Mouse (Mus musculus): ENCODE results near the gene Mpc2. TPM values are rescaled to one million over a fixed set of nuclear protein-coding genes. Genes with fewer than 3 reads are reported as not detected.
A peak's percentile ranks its signal among the peaks of the same experiment; 100 is the strongest.

Gene Mpc2
- 119 to 248 TPM (median 213 TPM) in 3 replicates for total RNA-seq (2017)

DNA sequence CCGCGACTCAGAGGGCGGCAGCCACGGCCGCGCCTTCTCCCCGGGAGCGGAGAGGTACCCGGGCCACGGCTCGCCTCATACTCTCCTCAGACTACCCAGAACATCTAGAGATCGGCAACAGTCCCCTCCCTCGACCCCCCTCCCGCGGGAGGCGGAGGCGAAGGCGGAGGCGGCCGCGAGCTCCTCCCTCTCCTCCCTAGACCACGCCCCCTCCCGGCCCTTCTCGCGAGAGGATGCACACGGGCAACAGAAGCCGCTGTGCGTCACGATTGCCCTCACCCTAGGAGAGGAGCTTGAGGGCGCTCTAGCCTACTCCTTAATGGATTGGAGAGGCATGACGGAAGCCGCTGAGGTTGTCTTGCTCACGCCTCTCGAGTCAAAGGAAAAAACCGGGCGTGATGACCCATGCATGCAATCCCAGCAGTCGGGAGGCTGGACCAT, at the start of gene Mpc2, which contains the start of gene Dcaf6:
Gene Mpc2 (plus strand): TSS at position 278 of the 441 bp plus-strand sequence.
Gene Dcaf6 (minus strand): TSS at position 116 of the 441 bp plus-strand sequence.
- peak; percentile 85 for ATAC-seq (replicated peaks; ENCODE audit: insufficient number of reproducible peaks, low FRiP score, low TSS enrichment, poor library complexity, severe bottlenecking)

DNA sequence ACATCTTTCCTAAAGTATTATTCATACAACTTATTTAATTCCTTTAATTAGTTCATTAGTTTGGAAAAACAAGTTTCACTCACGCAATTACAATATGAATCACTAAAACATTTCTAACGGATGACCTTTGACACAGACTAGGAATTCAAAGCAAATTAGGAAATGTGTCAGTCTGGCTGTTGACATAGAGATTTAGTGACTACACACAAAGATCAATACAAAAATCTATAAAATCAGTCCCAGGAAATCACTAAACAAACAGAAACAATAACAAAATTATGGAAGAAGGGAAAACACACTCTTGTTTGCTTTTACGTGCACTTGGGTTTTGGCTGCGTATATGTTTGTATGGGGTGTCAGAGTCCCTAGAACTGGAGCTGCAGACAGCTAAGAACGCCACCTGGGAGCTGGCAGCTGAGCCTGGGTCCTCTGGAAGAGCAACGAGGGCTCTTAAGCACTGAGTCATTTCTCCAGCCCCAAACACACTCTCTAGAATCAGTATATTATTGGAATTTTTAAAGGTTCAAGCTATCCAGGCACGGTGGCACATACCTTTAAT, 39.0 kb upstream of the Mpc2 start:
- no peak for ATAC-seq (replicated peaks; ENCODE audit: insufficient number of reproducible peaks, low FRiP score, low TSS enrichment, poor library complexity, severe bottlenecking)

DNA sequence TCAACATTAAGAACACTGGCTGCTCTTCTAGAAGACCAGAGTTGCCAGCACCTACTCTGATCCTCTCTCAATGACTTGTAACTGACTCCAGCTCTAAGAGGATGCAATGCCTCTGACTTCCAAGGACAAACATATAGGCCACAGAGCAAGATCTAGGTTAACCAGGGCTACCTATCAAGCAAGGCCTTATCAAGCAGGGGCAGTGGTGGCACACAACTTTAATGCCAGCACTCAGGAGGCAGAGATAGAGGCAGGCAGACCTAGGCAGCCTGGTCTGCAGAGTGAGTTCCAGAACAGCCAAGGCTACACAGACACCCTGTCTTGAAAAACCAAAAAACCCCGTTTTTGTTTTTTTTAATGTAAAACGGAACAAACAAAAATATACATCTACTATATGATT, 34.2 kb upstream of the Mpc2 start:
- ATAC-seq (replicated peaks; ENCODE audit: insufficient number of reproducible peaks, low FRiP score, low TSS enrichment, poor library complexity, severe bottlenecking), result no peak

DNA sequence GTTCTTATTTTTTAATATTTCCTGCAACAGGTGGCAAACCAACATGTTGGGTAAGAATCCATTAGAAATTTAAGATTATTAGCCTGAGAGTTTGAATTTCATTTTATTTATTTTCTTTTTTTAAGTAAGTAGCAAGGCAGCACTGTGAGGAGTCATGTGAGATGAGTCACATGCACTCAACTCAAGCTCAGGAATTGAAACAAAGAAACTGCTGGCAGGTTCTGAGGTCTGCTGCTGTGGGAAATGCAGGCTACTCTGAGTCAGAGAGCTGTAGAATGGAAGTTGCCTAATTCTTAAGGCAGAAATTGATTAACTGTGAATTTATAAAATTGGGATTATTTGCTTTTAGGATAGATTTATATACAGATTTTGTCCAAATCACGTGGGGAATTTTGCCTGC, 27.6 kb upstream of the Mpc2 start:
- ATAC-seq (replicated peaks; ENCODE audit: insufficient number of reproducible peaks, low FRiP score, low TSS enrichment, poor library complexity, severe bottlenecking), result no peak

DNA sequence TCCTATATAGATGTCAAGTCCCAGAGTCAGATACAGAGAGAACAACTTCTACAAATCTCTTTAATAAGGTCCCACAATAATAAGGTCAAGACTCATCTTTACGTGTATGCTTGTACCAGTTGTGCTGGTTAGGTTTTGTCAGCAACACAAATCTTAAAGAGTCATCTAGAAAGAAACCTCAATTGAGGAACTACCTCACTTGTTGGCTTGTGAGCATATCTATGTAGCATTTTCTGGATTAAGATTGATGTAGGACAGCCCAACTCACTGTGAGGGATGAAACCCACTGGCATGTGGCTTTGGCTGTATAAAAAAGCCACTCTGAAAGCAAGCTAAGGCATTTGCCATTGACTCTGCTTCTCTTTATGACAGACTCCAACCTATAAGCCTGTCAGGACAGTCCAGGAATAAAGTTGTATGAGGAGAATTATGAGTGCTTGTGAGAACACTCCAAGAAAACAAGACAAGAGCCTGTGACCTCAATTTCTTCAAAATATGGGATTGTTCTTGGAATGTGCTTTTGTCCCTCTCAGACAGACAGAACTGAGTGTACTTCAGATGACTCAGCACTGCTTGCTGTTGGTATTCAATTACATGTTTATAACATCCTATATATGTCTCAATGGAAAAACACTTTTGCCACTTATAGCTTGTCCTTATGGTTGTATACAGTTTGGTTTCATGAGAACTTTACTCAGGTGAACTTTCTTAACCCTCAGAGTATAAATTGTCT, 22.0 kb upstream of the Mpc2 start:
- ATAC-seq (replicated peaks; ENCODE audit: insufficient number of reproducible peaks, low FRiP score, low TSS enrichment, poor library complexity, severe bottlenecking), result no peak

DNA sequence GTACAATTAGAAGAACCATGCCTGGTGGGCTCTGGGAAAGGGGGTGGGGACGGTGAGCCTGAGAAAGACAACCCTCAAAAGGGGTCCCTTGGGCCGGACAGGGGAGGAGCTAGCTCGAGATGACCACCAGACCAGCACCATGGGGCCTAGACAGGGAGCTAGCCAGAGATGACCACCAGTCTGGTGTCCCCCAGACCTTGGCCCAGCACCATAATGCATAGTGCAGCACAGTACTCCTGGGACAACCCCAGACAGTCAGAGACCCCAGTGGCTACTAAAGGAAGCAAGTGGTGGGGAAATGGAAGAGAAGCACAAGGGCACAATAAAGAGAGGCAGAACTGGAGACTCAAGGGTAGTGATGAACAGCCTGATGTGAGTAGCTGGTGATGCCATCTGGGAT, 19.6 kb upstream of the Mpc2 start:
- ATAC-seq (replicated peaks; ENCODE audit: insufficient number of reproducible peaks, low FRiP score, low TSS enrichment, poor library complexity, severe bottlenecking), result no peak

DNA sequence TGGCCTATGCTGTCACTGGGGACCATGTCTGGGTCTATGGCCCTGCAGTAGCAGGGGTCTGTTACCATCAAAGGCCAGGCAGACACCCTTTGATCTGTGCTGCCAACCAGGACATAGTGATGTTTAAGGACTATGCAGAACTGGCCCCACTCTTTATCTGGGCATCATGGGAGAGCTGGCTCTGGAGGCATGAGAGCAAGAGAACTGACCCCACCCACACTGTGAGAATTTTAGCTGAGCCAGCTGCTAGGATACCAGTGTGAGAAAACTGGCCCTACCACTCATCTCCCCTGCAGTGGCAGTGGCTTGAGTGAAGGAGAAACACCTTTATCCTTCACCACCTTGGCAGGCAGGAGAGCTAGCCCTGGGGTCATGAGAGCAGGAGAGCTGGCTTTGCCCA, 19.2 kb upstream of the Mpc2 start:
- ATAC-seq (replicated peaks; ENCODE audit: insufficient number of reproducible peaks, low FRiP score, low TSS enrichment, poor library complexity, severe bottlenecking), result no peak

DNA sequence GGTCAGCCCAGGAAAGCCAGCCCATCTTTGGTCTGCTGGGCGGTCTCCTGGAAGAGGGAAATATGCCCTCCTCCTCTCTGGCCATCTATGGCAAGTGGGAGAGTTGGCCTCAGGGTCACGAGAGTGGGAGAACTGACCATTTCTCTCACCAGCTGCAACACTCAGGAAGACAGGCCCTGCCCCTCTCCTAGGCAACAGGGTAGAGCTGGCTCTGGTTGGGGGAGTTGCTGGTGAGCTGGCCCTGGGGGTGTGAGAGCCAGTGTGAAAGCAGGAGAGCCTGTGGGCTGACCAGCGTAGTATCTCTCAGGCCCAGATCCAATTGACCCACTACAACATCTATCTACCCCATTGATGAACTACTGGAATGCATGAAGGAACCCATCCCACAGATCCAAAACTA, 18.7 kb upstream of the Mpc2 start:
- no peak for ATAC-seq (replicated peaks; ENCODE audit: insufficient number of reproducible peaks, low FRiP score, low TSS enrichment, poor library complexity, severe bottlenecking)

DNA sequence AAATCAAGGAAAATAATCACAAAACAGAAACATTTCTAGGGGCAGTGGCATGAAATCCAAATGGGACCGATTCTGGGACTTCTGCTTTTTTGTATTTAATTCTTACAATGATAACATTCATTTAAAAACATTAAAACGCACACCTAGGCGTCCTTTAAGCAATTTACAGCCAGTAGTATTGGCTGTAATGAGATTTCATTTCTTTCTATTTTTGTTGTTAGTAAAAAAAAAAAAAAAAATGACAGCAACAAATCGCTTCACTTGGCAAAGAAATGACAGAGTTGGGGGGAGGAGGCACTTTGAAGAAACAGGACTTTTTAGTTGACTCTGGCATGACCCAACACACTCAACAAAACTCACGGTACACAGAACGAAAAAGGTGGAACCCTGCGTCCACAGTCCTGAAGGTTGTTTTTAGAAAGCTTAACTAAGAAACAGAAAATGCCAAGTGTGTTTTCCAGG, 1.4 kb upstream of the Mpc2 start:
- ATAC-seq (replicated peaks; ENCODE audit: insufficient number of reproducible peaks, low FRiP score, low TSS enrichment, poor library complexity, severe bottlenecking), result no peak

DNA sequence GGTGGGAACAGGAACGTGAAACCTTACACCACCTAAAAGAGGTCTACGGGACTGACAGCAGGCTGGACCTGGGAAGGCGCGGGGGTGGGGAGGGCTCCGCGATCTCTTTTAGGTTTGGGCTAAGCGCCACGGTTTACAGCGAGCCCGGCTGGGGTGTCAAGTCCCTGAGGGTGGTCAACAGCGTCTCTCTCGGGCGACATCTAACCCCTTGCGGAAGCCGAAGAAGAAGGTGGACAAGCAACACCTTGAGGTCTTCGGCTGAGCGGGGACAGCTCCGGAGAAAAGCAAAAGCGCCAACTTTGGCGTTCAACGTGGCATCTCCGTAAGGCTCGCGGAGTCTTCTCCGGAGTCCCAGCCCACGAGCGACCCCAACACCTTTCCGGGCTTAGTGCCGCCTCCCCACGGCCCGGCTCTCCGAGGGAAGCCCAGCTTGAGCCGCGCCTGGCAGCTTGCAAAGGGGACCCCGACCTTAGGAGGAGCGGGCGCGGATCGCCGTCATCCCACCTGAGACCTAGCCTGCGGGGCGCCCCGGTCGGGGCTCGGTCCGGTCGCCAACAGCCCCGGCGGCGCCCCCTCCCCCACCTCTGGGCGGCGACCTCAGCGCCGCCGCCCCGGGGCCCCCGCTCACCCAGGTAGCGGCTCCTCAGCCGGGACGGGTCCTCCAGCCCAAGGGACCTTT, 795 bp upstream of the Mpc2 start:
- ATAC-seq (replicated peaks; ENCODE audit: insufficient number of reproducible peaks, low FRiP score, low TSS enrichment, poor library complexity, severe bottlenecking), result no peak

DNA sequence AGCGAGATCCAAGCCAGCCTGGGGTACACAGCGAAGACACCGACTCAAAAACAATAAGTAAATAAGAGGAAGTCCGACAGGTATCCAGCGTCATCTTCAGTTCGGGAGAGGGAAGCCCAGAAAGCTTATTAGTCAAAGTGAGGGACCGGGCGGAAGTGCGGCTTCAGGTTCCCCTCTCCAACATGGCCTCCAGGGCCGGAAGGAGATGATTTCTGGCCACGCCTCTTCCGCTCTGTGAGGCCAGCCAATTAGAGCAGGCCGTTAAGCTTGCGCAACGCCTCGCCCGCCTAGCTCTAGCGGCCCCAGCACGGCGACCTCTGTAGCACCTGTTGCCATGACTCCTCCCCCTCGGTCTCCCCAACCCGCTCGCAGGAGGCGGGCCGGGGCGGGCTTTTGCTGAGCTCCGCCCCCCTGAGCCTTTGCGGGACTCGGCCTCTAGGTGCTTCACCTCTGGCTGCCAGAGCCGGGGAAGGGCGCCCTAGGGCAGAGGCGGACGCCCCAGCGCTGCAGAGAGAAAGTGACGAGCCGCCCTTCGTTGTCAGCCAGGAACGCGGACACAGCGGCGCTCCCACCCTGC, 452 bp downstream of the Mpc2 start:
- peak; percentile 86 for ATAC-seq (replicated peaks; ENCODE audit: insufficient number of reproducible peaks, low FRiP score, low TSS enrichment, poor library complexity, severe bottlenecking)

DNA sequence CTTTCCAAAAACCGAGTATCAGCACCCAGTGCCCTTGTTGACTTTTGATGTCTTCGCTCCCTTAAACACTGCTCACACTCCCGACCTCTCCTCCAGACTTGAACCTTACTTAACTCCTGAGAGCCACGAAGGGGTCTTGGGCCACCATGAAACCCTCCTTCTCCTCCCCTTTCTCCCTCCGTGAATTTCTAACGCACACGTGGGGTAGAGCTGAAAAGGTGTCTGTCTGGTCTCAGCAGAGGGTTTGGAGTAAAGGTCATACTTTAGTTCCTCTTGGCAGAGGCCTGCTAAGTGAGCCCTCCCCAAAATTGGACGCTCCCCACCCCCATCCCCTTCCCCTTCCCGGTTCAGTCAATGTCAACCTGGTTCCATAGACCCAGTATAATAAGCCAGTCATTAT, 1.2 kb downstream of the Mpc2 start:
- no peak for ATAC-seq (replicated peaks; ENCODE audit: insufficient number of reproducible peaks, low FRiP score, low TSS enrichment, poor library complexity, severe bottlenecking)

DNA sequence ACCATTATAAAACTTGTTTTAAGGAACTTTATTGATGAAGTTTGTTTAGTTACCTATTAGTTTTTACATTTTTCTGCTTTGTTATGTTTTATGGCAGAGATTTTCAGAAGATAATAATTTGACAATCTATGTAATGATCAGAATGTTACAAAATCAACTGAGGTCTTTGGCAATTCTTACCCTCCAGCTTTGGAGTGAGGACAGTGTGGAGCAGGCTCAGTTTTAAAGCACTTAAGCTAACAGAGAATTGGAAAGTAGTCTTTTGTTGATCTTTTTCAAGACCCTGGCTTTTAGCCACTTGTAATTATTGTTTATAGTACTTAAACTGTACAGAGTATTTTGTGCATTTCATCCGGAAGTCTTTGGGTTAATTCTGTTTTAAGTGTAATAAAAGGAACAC, 2.4 kb downstream of the Mpc2 start:
- ATAC-seq (replicated peaks; ENCODE audit: insufficient number of reproducible peaks, low FRiP score, low TSS enrichment, poor library complexity, severe bottlenecking), result no peak

DNA sequence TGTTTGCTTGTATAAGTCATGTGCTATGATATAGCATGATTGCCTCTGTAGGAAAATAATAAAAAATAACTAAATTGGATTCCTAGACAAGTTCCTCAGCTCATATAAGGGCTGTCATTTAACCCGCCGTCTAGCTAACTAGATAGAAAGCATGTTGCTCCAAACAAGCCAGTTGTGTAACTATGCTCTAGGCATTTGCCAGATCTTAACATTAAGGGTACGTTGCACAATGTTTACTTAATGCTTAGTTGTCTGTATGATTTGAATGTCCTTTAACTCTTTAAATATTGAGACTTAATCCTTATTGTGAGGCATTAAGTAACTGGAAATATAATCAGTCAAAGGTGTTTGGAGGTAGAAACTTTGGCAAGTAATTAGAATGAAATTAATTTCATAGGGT, 4.1 kb downstream of the Mpc2 start:
- ATAC-seq (replicated peaks; ENCODE audit: insufficient number of reproducible peaks, low FRiP score, low TSS enrichment, poor library complexity, severe bottlenecking), result no peak

DNA sequence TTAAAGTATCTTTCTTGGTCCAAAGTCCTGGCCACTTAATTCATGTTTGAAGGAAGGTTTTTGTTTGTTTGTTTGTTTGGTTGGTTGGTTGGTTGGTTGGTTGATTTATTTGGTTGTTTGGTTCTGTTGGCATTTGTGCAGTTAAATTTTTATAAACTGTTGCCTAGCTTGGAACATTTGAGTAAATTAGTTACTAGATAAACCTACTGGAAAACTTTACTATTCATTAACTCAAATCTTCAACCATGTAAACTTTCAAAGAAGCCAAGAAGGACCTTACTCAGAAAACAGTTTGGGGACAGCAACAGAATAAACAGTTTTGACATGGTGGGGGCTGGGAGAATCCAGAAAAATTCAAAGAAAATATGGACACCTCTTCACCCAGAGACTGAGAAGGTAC, 8.5 kb downstream of the Mpc2 start:
- ATAC-seq (replicated peaks; ENCODE audit: insufficient number of reproducible peaks, low FRiP score, low TSS enrichment, poor library complexity, severe bottlenecking), result no peak

DNA sequence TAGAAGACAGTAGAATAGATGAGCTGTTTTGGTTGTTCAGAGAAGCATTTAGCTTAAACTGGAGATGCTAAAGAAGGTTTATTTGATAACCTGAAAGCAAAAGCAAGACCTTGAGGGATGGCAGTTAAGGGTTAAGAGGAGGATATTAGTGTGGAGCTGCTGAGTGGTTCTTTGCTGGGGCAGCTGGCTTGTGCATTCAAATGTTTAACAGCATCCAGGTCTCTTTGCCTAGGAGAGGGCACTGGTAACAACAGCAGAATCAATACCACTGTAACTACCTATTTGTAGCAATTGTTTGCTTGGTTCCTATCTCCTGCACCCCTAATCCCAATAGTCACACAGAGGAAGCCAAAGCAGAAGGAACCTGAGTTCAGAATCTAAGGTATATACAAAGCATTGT, 9.3 kb downstream of the Mpc2 start:
- no peak for ATAC-seq (replicated peaks; ENCODE audit: insufficient number of reproducible peaks, low FRiP score, low TSS enrichment, poor library complexity, severe bottlenecking)

DNA sequence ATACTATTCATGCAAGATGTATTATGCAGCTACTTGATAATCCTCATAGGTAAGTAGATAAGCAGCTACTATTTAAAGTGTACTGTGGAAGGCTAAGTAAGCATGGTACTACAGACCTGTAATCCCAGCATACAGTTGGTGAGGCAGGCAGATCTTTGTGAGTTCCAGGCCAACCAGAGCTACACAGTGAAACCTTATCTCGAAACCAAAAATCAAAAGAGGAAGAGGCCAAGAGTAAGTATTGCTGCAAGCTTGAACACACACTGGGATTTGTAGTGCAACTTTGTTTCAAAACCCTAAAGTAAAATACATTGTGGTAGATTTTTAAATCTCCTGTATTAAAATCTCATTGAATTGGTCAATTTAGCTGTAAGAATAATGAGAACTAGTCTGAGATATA, 11.1 kb downstream of the Mpc2 start:
- no peak; the same call in 1 of the 2 replicates for ATAC-seq (replicated peaks; ENCODE audit: insufficient number of reproducible peaks, low FRiP score, low TSS enrichment, poor library complexity, severe bottlenecking)

DNA sequence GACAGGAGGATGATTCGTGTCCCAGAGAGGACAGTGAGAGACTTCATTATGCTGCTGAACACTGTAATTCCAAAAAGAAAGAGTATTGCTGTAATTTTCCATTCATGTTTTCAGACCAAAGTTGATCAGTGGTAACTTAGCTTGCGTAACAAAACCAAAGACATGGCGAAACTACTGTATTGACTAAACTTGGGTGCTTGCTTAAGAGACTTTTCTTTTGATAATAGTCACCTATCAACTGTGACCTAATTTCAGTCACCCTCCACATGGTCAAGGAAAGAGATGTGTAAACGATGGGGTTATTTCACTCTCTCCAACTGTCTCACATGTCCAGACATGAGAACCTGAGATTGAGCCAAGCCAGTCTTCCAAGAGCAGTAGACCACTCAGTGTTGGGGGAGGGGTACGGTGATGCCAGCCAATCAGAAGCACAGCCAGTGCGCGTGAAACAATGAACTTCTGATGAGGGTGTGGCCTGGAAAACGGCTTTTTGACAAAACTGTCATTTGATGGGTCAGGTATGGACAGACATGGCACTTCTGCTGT, 24.3 kb downstream of the Mpc2 start, which contains the start of gene Adcy10:
Gene Adcy10 (plus strand): TSS at position 496 of the 546 bp plus-strand sequence.
- ATAC-seq (replicated peaks; ENCODE audit: insufficient number of reproducible peaks, low FRiP score, low TSS enrichment, poor library complexity, severe bottlenecking), result peak; percentile 50; the same call in 1 of the 2 replicates

DNA sequence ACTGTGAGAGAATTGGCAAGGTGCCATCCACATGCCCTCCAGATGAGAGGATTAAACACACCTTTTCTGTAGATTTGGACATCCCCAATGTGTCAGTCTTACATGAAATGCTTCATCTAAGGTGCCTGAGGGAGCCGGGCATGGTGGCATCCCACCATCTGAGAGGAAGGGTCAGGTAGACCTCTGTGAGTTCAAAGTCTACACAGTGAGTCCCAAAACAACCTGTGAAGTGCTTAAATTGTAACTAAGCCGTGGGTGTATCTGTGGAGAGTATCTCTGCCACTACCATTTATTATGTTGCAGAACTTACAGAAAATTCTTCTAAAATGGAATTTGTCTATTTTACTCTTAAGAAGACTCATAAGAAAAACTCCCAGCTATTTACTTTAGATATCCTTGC, 25.7 kb downstream of the Mpc2 start:
- no peak for ATAC-seq (replicated peaks; ENCODE audit: insufficient number of reproducible peaks, low FRiP score, low TSS enrichment, poor library complexity, severe bottlenecking)
